Mouse (Mus musculus) liver, adult (tissue): ENCODE results near the gene Mat2a.

Experiments used
- GATA4 ChIP-seq: IDR thresholded peaks from 2 replicates; pipeline ENCODE4 v1.6.1; 2014; ENCODE audit warnings: mild to moderate bottlenecking, low read length; ENCODE audit not compliant: insufficient replicate concordance

The Mat2a gene

DNA sequence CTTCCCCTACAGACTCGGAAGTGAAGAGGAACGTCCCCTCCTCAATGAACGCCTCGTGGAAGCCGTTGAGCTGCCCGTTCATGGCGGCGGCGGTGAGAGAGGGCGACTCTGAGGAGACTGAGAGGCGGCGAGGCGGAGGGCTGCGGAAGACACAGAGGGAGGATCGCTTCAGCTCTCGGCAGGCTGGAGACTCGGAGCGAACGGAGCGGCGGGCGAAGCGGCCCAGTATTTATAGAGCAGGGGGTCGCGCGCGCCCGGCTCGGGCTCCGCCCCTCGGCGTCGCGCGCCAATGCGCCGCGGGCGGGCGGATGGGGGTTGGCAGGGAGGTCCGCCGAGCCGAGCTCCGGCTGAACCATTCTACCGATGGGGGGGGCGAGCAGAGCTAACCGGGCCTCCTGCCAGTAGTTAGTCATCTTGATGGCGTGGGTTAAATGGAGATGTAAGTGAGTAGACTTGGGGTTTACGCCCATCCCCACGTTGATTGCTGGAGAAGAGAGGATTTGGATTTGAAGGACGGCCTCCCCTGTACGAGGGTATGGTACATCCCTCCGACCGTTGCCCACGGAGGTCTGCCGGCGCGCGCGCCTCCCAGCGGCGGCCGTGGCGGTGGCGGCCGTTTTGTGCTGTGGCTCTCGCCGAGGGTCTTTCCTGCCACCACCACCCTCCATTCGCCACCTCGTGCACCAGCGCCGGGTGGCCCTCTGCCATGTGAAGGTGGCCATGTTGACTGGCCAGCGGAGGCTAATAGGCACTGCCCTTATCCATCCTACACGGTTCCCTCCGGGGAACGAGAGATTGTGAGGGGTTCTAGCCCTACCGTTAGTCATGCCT, at the start of gene Mat2a:
Mat2a (minus strand) TSS at position 204 of the 831 bp plus-strand sequence.
- TF ChIP-seq GATA4 = no peak

DNA sequence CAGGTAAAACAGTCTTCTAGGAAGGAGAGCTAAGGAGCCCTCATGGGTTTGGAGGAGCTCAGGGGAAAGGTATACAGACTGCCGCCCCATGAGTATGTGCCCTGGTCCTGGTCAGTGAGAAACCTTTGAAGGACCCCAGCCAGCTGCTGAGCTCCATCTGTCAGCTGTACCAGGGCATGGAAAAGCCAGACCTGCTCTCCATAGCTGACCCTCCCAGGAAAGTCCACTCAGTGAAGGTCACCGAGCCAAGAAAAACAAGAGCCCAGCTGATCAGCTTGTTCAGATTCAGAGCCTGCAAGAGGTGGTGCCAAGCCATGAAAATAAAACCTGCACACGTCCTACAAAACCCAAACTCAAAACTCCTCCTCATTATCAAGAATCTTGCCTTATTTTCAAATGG, 49.5 kb upstream of the Mat2a start:
- no peak for TF ChIP-seq GATA4

DNA sequence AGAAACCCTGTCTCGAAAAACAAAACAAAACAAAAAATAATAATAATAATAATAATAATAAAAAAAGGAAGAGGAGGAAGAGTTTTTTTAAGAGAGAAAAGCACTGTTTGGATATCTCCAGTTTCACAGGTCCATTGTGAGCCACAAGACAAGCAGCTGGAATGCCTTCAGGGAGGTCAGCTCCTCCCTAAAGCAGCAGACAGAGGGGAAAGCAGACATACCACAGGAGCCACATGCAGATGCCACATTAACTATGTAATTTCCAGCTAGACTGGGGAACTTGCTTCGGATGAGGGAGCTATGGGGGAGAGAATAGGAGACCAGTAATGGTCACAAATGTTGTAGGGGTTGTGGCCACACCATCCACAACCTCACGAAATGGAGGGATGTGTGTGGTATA, 47.9 kb upstream of the Mat2a start:
- TF ChIP-seq GATA4 = no peak

DNA sequence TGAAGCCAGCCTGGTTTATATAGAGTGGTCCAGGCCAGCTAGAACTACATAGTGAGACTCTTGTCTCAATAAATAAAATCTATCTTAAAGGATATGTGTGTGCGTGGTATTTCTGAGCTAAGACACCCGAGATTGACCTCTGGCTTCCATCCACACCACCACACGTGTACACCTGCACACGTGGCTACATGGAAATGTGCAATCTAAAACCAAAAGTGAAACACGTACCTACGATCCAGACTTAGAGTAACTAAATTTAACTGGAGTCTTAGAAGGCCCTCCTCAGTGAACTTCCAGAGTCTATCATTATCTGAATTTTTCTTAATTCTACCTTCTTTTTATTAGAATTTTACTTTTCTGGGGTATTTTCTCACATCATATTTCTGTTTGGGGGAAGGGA, 46.9 kb upstream of the Mat2a start:
- TF ChIP-seq GATA4 = no peak

DNA sequence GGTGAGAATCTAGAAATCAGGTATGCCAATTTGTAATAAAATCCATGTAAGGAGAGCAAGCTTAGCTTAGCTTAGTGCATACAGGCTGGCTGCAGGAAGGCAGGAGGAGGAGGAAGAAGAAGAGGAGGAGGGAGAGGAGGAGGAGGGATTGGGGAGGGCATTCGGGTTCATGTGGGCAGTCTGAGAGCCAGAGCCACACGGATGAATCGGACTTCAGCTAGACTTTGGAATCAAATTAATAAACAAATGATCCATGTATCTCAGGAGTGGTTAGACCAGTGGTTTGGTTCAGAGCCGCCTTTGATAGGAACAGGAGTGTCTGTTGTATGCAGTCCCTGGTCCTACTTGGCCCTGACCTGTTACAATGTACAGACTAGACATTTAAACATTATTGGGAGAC, 45.5 kb upstream of the Mat2a start:
- TF ChIP-seq GATA4 = no peak

DNA sequence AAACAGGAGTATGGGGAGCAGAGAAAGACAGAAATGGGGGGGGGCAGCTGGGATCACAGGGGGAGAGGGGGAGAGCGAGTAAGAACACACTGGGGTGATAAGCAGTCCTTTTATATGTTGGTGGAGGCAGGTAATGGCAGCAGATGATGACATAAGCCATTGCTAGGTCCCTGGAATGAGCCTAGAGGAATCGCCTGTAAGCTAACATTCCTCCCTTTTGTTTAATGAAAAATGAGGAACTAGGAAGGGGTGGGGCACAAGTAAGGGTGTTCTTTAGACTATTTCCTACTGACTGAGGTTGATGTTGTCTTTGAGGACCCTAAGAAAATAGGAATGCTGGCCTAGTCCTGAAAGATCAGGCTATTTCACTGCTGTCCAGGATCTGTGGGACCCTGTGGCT, 42.8 kb upstream of the Mat2a start:
- TF ChIP-seq GATA4 = no peak

DNA sequence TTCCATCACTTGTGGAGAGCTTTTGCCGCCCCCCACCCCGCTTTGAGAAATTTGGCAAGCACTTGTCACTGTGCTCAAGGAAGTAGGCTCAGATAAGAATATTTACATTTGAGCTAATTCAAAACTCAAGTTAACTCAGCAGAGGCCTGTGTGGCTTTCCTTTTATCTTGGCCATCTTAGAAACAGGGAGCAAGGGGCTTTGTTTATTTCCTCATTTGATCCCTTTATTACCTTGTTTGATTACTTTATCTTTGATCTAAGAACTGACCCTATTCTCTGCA, 41.0 kb upstream of the Mat2a start:
- TF ChIP-seq GATA4 = no peak

DNA sequence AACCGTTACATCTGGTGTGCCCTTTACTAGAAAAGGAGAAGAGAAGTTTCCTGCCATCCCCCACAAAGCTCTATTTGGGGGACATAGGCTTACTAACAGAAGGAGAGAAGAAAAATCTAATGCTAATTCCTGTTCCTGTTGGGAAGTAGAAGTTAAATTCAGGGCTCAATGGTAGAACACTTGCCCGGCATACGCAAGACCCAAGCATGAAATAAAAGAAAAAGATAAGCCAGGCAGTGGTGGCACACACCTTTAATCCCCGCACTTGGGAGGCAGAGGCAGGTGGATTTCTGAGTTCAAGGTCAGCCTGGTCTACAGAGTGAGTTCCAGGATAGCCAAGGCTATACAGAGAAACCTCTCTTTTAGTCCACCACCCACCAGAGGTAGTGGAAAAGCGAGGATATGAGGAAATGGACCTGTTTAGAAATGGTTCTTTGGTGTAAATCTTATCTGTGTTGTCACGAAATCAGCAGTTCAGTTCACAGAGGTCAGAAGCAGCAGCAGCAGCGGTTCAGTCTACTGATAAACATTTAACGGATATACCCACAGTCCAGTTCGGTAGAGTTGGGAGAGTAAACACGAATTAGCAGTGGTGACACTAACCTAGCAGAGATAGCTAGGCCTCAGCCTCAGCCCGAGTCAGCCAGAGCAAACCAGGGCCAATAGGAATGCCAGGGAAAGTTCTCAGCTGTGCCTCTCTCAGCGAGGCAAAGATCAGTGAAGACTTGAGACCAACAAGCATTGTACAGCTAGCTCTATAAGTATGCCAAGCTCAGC, 40.5 kb upstream of the Mat2a start:
- TF ChIP-seq GATA4 = no peak

DNA sequence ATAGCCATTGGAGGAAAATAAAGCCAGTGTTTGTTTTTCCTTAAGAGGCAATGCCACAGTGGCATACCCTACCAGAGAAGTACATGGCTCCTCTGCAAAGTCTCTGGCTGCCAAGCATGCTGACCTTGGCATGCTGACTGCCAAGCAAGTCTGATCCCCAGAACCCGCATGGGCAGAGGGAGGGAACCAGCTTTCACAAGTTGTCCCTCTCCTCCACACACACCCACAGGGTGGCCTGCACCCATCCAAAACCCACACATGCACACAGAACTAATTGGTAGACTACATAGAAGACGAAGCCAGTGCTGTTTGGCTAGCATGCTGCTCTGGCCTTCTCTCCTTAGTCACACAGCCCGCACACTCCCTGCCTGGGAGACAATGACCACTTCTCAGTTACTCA, 38.3 kb upstream of the Mat2a start:
- TF ChIP-seq GATA4 = no peak

DNA sequence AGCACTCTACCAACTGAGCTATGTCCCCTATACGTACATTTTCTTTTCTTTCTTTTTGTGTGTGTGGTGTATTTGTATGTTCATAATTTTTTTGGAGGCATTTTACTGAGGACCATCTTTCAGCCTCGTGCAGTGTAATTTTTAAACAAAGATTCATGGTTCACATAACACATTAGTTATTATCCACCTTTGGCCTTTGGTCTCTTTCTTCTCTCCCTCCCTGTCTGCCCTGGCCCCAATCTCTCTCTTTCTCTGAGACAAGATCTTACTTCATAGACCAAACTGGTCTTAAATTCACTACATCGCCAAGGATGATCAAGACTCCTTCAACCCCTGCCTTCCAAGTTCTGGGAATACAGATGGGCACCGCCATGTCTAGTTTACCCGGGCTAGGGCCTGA, 37.5 kb upstream of the Mat2a start:
- no peak for TF ChIP-seq GATA4

DNA sequence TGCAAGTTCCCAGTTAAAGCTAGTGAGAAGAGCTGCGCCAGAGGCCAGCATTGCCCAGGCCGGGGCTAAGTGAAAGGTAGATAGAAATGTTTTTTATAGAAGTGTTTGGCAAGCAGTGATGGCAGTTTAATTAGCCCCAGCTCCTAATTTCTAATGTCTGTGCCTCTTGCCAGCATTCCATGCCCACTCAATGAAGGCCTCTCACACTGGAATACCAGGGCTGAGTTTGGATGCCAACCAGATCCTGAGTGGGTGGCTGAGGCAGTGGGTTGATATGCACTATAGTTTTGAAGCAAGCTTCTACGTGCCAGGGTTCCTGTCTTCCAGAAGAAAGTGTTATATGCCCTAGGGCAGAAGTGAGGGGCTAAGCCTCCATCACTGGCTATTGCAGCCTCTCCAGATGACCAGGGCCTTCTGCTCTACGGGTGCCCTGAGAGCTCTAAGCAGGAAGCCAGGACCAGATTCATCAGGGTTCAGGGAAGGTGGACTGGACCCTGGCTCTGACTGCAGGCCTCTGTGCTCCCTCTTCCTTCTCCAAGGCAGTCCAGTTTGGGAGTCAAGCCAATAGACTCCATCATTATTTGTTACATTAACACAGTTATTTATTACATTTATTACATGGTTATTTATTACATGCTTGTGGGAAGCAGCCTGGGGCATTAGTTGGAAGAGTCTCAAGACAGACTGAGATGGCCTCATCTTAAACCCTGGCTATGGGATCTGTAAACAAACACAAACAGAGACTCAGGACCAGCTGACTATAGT, 36.0 kb upstream of the Mat2a start:
- TF ChIP-seq GATA4 = no peak

DNA sequence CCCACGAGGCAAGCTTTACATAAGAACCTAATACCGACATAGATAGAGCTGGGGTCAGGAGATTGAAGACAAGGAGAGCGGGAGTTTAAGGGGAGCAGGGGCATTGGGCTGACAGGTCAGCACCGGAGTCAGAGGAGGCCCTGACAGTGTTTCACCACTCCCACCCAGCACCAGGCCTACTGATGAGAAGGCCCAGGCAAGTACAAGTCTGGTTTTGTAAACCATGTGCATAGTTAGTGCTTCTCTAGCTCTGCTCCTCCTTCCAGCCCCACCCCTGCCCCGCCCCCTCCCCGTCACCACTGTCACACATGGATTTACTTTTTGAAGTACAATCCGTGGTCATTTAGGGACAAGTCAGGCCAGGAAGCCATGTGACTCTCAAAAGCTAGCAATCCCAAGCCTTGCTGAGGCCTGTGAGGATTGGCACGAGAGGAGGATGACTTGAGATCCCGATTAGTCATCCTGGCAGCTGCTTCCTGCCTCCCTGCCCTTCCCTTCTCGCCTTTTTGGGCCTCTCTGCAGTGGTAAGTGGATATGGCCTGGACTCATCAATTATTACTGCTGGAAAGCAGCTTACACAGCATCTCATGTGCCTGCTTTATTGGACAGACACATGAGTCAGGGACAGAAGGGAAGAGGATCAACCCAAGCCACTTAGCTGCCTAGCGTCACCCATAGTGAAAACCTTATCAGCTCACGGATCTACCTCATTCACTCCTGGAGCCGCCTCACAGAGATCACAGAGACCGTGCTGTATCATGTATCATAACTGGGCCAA, 34.1 kb upstream of the Mat2a start:
- no peak for TF ChIP-seq GATA4

DNA sequence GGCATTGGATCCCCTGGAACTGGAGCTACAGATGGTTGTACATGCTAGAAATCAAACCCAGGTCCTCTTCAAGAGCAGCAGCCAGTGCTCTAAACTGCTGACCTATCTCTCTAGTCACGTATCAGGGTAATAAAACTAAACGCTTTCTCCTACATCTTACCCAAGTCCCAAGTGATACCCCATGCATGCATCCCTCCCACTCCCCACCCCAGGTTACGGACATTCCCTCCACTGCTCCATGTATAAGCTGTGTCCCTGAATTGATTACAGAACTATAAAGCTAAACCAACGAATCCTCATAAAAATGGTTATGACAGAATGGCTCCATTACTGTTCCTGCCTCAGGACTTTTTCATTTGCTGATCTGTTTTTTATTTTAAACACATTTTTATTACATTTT, 26.8 kb upstream of the Mat2a start:
- no peak for TF ChIP-seq GATA4

DNA sequence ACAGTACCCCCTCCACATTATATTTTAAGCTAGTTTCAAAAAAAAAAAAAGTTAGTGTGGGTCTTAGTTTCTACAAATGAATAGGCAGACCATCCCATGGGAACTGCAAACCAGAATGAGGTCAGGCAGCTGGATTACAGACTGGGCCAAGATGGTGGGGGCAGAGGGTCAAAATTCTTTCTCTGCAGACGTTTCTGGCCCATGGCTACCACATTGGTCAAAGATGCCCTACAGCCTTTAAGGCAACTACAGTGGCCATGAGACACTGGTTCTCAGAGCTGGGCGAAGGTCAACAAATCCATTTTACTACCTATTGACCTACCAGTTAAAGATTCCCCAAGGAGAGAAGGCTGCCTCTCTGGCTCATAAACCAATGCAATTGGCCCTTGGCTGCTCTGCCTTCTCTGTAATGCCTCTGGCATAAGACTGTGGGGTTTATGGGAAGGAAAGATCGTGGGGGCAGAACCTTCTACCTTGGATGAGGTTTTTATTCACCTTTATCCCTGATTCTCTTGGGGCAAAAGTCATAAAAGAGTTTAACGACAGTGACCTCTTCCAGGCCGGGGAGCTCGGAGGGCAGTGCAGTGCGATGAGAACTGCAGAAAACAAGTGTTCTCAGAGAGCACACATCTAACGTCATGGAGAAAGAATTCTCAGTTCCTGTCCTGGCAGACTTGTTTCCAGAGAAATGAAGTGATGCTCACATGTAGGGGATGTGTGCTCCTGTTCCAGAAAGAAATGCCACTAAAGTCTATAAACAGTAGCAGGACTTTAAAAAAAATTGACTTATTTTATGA, 26.2 kb upstream of the Mat2a start:
- no peak for TF ChIP-seq GATA4
